Mouse (Mus musculus) stomach, postnatal 0 days (tissue): ENCODE measurements at regions not wholly inside any gene's neighbourhood (a gene's known extent, or its start where the extent isn't known, plus 50 kb on each side); places are given as distances from the start of the nearest gene placed in this dataset.

Experiments used
- CTCF ChIP-seq: IDR thresholded peaks from 2 replicates; pipeline ENCODE4 v1.5.1; 2016; ENCODE audit warnings: antibody characterized with exemption, low read depth, mild to moderate bottlenecking, moderate library complexity
- EP300 ChIP-seq: optimal IDR thresholded peaks from 2 replicates; pipeline ENCODE3; 2016; ENCODE audit warnings: antibody characterized with exemption

GRCm38 (mm10) chr7:69890503-69891061, 476.0 kb downstream of the Nr2f2 start:
- TF ChIP-seq CTCF = no peak
- no peak for TF ChIP-seq EP300
